In the genomic region with DNA sequence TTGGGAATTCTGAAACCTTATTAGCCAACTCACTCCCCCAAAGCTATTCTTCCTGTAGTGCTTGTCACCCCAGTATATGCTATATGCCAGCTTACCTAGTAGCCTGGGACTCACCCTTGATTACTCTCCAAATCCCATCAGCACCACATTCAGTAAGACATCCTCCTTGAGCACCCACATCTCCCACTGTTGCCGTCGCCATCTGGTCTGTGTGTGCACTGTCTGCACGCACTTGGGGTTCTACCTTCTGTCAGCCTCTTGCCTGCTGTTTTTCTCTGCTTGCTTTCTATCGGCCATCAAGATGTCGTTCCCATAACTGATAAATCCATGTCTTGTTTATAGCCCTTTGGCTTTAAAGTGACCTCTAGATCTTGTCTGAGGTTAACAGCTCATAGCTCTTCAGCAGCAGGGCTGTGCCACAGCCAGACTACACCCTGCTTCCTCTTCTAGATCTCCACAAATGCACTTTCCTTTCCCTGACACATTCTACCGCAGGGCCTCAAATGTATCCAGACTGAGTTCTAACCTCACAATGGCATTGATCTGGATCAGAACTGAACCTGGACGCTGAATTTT, we compare ENCODE assay signal across 9 mouse cellular contexts. TPM values are rescaled to one million over a fixed set of nuclear protein-coding genes. Genes with fewer than 3 reads are reported as not detected.
A peak's percentile ranks its signal among the peaks of the same experiment; 100 is the strongest.
DNase-seq lines count a peak whose midpoint lies in the region; ATAC-seq lines count a peak whose summit lies in the region.
"Had no signal": no experiment of that assay in that cellular context is flagged by ENCODE, and none has a peak within 500 bp of the region (broad histone marks: within the 10 kb centered on the region; RNA-seq: fewer than 3 reads in every experiment).

No protein-coding gene starts in this region.

- H3K27ac ChIP-seq in forebrain, embryonic 13.5 days = no peak overlapping the region
- H3K27ac ChIP-seq in forebrain, embryonic 16.5 days (ENCODE audit: low read length) = no peak overlapping the region
- no peak overlapping the region for H3K27ac ChIP-seq in midbrain, embryonic 11.5 days (ENCODE audit: low read depth, low read length)
- H3K27ac ChIP-seq in midbrain, embryonic 14.5 days (replicated peaks; ENCODE audit: low read depth, low read length) = no peak overlapping the region

- peaks cover 7% of the 10 kb centered on the region; the same call in 1 of the 2 replicates for H3K4me1 ChIP-seq in forebrain, embryonic 13.5 days
- peaks cover 7% of the 10 kb centered on the region for H3K4me1 ChIP-seq in forebrain, embryonic 16.5 days (replicated peaks; ENCODE audit: control insufficient read depth, insufficient read depth, low read length)
- H3K4me1 ChIP-seq in midbrain, embryonic 11.5 days (ENCODE audit: control insufficient read depth, insufficient read depth, low read length) = peaks cover 7% of the 10 kb centered on the region
- H3K4me1 ChIP-seq in midbrain, embryonic 14.5 days (ENCODE audit: control insufficient read depth, insufficient read depth, low read length) = peaks cover 7% of the 10 kb centered on the region; the same call in 1 of the 2 replicates

- H3K27me3 ChIP-seq in forebrain, embryonic 13.5 days = 0 out of 2 replicates have a peak, but pooled peaks cover 8% of the 10 kb centered on the region
- 0 out of 2 replicates have a peak, but pooled peaks cover 2% of the 10 kb centered on the region for H3K27me3 ChIP-seq in forebrain, embryonic 16.5 days (replicated peaks; ENCODE audit: control insufficient read depth, insufficient read depth, low read length)
- H3K27me3 ChIP-seq in midbrain, embryonic 11.5 days (ENCODE audit: control insufficient read depth, insufficient read depth, low read length) = peaks cover 6% of the 10 kb centered on the region
- peaks cover 10% of the 10 kb centered on the region; the same call in 1 of the 2 replicates for H3K27me3 ChIP-seq in midbrain, embryonic 14.5 days (ENCODE audit: control insufficient read depth, insufficient read depth, low read length)

- no peak overlapping the region for H3K4me3 ChIP-seq in forebrain, embryonic 13.5 days
- no peak overlapping the region for H3K4me3 ChIP-seq in forebrain, embryonic 16.5 days (replicated peaks; ENCODE audit: low read length)
- no peak overlapping the region for H3K4me3 ChIP-seq in midbrain, embryonic 11.5 days (ENCODE audit: low read depth, low read length)
- no peak overlapping the region for H3K4me3 ChIP-seq in midbrain, embryonic 14.5 days (replicated peaks; ENCODE audit: low read depth, low read length)
- H3K4me3 ChIP-seq: midbrain, embryonic 10.5 days had no signal

- peak; percentile 83 for DNase-seq in midbrain, embryonic 11.5 days (ENCODE audit: low spot score, missing footprints)
- DNase-seq in midbrain, embryonic 14.5 days = no peak
- peak; percentile 44 to 50 for DNase-seq in left cerebral cortex, postnatal 14 days (ENCODE audit: low spot score in 2 of 2)
- DNase-seq in right cerebral cortex, postnatal 14 days = peak; percentile 15
- DNase-seq in adrenal gland, adult 2 months = no peak
- DNase-seq in thymus, adult 18-20 months = no peak

- H3K36me3 ChIP-seq in forebrain, embryonic 13.5 days (ENCODE audit: poor library complexity, severe bottlenecking) = no peaks in the 10 kb centered on the region
- H3K36me3 ChIP-seq in forebrain, embryonic 16.5 days (ENCODE audit: control insufficient read depth, insufficient read depth) = no peaks in the 10 kb centered on the region
- no peaks in the 10 kb centered on the region for H3K36me3 ChIP-seq in midbrain, embryonic 11.5 days (ENCODE audit: control insufficient read depth, insufficient read depth, low read length)
- no peaks in the 10 kb centered on the region for H3K36me3 ChIP-seq in midbrain, embryonic 14.5 days (ENCODE audit: control insufficient read depth, insufficient read depth, low read length)
- H3K36me3 ChIP-seq: midbrain, embryonic 10.5 days had no signal

- 77% methylated on average over 7 of the region's 7 CpGs for WGBS in forebrain, embryonic 13.5 days
- WGBS in forebrain, embryonic 16.5 days = 69% methylated on average over 7 of the region's 7 CpGs
- 84% methylated on average over 7 of the region's 7 CpGs for WGBS in midbrain, embryonic 11.5 days
- WGBS in midbrain, embryonic 14.5 days = 87% methylated on average over 7 of the region's 7 CpGs

- H3K9me3 ChIP-seq in forebrain, embryonic 13.5 days (replicated peaks) = no peaks in the 10 kb centered on the region
- no peaks in the 10 kb centered on the region for H3K9me3 ChIP-seq in forebrain, embryonic 16.5 days (ENCODE audit: control insufficient read depth, low read length)
- no peaks in the 10 kb centered on the region for H3K9me3 ChIP-seq in midbrain, embryonic 11.5 days (ENCODE audit: control insufficient read depth, low read length)
- H3K9me3 ChIP-seq in midbrain, embryonic 14.5 days (ENCODE audit: control insufficient read depth, low read length) = no peaks in the 10 kb centered on the region
- H3K9me3 ChIP-seq: midbrain, embryonic 10.5 days had no signal

- no peak overlapping the region for H3K9ac ChIP-seq in forebrain, embryonic 13.5 days
- no peak overlapping the region for H3K9ac ChIP-seq in forebrain, embryonic 16.5 days (replicated peaks; ENCODE audit: low read depth, low read length)
- no peak overlapping the region for H3K9ac ChIP-seq in midbrain, embryonic 11.5 days (ENCODE audit: low read length)
- H3K9ac ChIP-seq in midbrain, embryonic 14.5 days (replicated peaks; ENCODE audit: low read length) = no peak overlapping the region

- intact Hi-C loops in left cerebral cortex, postnatal 14 days (cut with DNase I) = loop anchor here (1.0 to 5.0 kb wide), 2 partner anchors 81 to 293 kb away; partner anchors contain the start of gene Notch2

- peak; percentile 28; the same call in 1 of the 2 replicates for ATAC-seq in forebrain, embryonic 13.5 days
- no peak for ATAC-seq in forebrain, embryonic 16.5 days
- ATAC-seq in midbrain, embryonic 11.5 days (ENCODE audit: low FRiP score) = no peak
- ATAC-seq in midbrain, embryonic 14.5 days (ENCODE audit: low FRiP score, low TSS enrichment) = no peak

- H3K4me2 ChIP-seq in forebrain, embryonic 13.5 days = no peak overlapping the region
- H3K4me2 ChIP-seq in forebrain, embryonic 16.5 days (ENCODE audit: low read length) = no peak overlapping the region
- H3K4me2 ChIP-seq in midbrain, embryonic 11.5 days = no peak overlapping the region
- no peak overlapping the region for H3K4me2 ChIP-seq in midbrain, embryonic 14.5 days (ENCODE audit: low read length)

RNA-seq across cellular contexts. Expression of gene Sec22b, which starts 30.4 kb away (rescaled TPM):
- polyA plus RNA-seq in forebrain, embryonic 13.5 days (2015; fragmentation: Nextera tagmentation; extraction: Ambion mirVana) = 106 and 117 TPM in 2 replicates
- 108 and 110 TPM in 2 replicates for polyA plus RNA-seq in forebrain, embryonic 16.5 days (2015; fragmentation: Nextera tagmentation; extraction: Ambion mirVana)
- 122 and 127 TPM in 2 replicates for polyA plus RNA-seq in midbrain, embryonic 11.5 days (2014; fragmentation: Nextera tagmentation; extraction: Ambion mirVana)
- 99.3 and 114 TPM in 2 replicates for polyA plus RNA-seq in midbrain, embryonic 14.5 days (2014; fragmentation: Nextera tagmentation; extraction: Ambion mirVana)
- 10 to 100 TPM; 69.4 to 69.5 TPM for total RNA-seq in left cerebral cortex, postnatal 14 days (2021)
- 100 to 1,000 TPM in 1 of 2 experiments, 10 to 100 TPM in 1; 98.8 to 160 TPM for total RNA-seq in adrenal gland, adult 2 months (2021)
- polyA plus RNA-seq in adrenal gland, adult 2 months (2012; rRNA removed) = 15.5 and 21.4 TPM in 2 replicates

RNA-seq across cellular contexts. Expression of gene Pde4dip, which starts 42.9 kb away (rescaled TPM):
- polyA plus RNA-seq in forebrain, embryonic 13.5 days (2015; fragmentation: Nextera tagmentation; extraction: Ambion mirVana) = 37.3 and 46.1 TPM in 2 replicates
- polyA plus RNA-seq in forebrain, embryonic 16.5 days (2015; fragmentation: Nextera tagmentation; extraction: Ambion mirVana) = 82.1 and 83.9 TPM in 2 replicates
- 27.6 and 29.1 TPM in 2 replicates for polyA plus RNA-seq in midbrain, embryonic 11.5 days (2014; fragmentation: Nextera tagmentation; extraction: Ambion mirVana)
- polyA plus RNA-seq in midbrain, embryonic 14.5 days (2014; fragmentation: Nextera tagmentation; extraction: Ambion mirVana) = 63.3 and 76.3 TPM in 2 replicates
- total RNA-seq in left cerebral cortex, postnatal 14 days (2021) = 100 to 1,000 TPM; 243 to 274 TPM
- 10 to 100 TPM; 24.6 to 39.7 TPM for total RNA-seq in adrenal gland, adult 2 months (2021)
- 13.1 and 17.7 TPM in 2 replicates for polyA plus RNA-seq in adrenal gland, adult 2 months (2012; rRNA removed)

Comparison
In these comparisons a context has a peak if more than half of its experiments do, and no peak if none do; other contexts are left out.
1. DNase-seq: peak in midbrain, embryonic 11.5 days (single experiment), left cerebral cortex, postnatal 14 days (2 of 2) and right cerebral cortex, postnatal 14 days (single experiment); none in midbrain, embryonic 14.5 days (single experiment), adrenal gland, adult 2 months (single experiment) and thymus, adult 18-20 months (0 of 2).